Mouse (Mus musculus): ENCODE measurements at regions not wholly inside any gene's neighbourhood (a gene's known extent, or its start where the extent isn't known, plus 50 kb on each side); places are given as distances from the start of the nearest gene placed in this dataset.
"Not testable (repeated sequence)": the region's sequence is repeated elsewhere in the genome, so short reads cannot be mapped to it uniquely, and the experiment has no call there.

DNA sequence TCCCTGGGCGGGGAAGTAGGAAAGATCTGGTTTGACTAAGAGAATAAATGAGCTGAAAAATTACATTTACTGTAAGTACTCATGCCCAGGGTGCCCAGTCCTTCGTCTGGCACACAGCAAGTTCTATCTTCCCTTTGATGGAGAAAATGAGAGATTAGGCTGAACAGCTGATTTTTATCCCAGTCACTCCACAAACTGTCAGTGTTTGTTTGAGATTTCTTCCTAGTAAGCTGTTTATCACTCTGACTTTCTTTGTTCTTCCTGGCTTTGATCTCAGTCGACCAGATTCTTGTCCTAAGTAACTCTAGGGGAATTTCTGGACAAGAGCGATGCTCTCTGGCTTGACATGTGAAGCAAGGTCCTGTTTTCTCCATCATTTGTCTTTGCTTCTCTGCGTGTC is 710.3 kb upstream of the Nr2f1 start:
- no peak for DNase-seq (ENCODE audit: low read depth, low spot score)

DNA sequence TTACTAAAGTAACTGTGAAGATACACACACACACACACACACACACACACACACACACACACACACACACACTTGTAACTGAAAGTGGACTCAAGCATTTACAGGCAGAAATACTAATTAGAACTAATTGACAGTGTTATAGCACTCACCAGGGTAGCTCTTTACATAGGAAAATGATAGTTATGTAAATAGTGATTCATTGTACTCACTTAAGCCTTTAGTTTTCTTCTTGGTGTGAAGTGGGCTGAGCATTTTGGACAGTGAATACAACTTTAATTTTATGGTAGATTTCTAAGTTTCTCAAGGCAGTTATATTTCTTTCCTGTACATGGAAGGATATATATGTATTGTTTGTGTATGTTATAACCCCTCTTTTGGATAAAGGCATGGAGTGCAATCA is 704.5 kb upstream of the Nr2f1 start:
- no peak for DNase-seq (ENCODE audit: low read depth, low spot score)

DNA sequence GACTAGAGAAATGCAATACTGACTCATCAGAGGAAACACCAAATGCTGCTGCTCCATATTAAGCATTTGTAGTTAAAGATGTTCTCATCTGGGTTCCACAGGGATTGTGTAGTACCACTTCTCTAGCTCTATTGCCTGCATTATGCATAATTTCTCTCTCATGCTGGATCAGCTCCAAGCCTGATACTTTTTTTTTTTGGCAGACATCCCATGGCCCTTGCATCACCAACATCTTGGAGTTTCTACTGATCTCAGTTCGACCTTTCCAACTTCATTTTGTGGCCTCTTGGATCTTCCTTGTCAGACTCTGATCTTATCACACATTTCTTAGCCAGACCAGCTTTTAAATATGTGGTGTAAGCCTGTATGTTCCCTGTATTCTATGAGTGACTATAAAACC is 701.1 kb upstream of the Nr2f1 start:
- no peak for DNase-seq (ENCODE audit: low read depth, low spot score)

DNA sequence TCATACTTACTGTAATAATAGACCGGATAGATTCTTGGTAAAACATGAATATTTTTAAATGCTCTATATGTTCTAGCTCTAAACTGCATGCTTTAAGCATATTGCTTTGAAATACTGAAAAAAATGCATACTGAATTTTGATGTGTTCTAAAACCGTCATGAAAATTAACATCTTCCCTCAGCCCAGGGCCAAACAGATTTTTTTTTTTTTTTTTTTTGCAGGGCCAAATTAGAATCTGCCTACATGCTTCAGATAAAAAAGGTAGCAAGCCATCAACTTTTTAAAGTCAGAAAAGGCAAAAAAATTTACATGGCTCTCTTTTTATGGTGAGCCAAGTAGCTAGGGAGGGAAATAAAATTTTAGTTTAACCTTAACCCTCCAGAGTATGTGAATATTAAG is 692.7 kb upstream of the Nr2f1 start:
- DNase-seq (ENCODE audit: low read depth, low spot score), result no peak

DNA sequence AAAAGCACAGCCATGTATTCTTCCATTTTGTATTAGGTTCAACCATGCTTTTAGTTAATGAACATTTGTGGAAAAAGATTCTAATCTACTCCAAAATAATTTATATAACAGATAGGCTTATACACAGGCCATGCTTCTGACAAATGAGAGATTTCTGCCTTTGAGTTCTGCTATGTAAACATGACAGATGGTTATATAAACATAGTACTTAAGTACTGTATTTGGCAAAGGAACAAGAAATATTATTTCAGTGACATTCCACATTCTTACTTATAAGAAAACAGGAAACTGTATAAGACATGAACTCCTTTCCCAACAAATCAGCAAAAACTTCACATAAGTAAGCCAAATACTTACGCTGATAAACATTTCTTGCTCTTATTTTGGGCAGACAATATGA is 683.5 kb upstream of the Nr2f1 start:
- DNase-seq (ENCODE audit: low read depth, low spot score), result no peak

DNA sequence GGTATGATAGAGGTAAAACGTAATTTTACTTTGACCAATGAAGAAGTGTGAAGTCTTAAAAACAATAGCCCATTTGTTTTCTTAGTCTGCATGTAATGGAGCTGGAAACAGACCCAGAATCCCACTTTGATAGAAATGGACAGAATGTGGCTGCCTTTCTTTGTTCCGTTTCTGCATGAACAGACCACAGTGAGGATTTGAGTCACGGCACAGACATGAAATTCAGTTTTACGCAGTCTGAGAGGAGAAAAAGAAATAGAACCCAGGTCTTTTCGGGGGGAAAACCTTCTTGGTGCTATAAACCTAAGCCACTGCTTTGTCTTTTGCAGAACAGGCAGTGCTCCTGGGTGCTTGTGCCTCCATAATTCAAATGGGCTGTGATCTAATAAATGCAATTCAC is 673.0 kb upstream of the Nr2f1 start:
- DNase-seq (ENCODE audit: low read depth, low spot score), result no peak

DNA sequence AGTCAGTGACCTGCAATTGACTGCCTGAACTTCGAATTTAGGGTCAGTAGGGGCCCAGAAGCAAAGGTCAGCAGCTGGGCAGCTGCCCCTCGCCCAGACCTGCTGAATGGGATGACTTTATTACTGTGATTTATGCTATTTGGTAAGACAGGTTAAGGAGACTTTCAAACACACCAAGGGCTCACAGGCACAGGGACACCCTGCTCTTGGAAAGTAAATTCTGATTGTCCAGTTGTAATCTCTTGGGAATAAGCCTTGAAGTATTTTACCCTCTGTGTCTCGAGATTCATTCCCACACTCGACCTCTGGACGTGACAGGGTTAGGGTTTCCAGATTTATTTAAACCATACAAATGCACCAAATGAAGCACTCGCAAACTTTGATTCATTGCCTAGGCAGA is 672.4 kb upstream of the Nr2f1 start:
- DNase-seq (ENCODE audit: low read depth, low spot score), result no peak

DNA sequence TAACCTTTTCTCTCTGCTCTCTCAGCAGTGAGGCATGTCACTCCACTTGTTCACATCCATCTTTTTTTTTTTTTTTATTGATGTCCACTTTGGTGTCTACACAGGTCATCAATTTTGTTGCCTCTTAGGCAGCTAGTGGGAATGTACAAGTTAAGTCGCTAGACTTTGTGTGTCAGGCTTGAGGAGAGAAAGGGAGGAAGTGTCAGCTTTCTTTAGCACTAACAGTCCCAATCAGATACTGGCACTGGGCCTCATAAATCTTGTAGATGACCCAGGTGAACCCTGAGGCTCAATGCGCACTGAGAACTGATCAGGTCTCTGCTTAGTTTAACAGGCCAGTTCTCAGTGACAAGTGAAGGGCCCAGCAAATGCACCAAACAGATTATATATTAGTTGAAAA is 671.7 kb upstream of the Nr2f1 start:
- DNase-seq (ENCODE audit: low read depth, low spot score), result no peak

DNA sequence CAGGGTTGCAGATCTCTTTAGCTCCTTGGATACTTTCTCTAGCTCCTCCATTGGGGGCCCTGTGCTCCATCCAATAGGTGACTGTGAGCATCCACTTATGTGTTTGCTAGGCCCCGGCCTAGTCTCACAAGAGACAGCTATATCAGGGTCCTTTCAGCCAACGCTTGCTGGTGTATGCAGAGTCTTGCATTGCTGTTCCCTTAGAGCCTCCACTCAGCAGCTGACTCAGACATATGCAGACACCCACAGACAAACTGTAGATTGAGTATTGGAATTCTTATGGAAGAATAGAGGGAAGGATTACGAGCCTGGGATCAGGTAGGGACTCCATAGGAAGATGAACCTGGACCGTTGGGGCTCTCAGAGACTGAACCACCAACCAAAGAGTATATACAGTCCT is 624.8 kb upstream of the Nr2f1 start:
- DNase-seq (ENCODE audit: low read depth, low spot score), result not testable (repeated sequence)

DNA sequence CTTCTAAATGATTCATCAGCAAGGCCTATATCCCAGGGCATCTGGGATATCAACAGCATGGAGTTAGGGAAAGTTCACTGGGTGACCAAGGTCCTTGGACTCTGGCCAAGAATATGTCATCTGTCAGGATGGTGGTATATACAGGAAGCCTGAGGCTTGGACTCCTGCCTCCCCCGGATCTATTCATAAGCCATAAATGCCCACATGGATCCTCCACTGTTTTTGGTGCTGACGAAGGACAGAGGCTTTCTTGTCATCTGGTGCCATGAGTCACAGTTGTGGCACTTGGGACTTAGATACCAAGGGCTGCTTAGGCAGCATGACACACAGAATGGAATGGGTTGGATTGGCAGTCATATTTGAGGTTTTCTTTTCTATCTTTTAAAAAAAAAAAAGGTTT is 610.1 kb upstream of the Nr2f1 start:
- DNase-seq (ENCODE audit: low read depth, low spot score), result no peak

DNA sequence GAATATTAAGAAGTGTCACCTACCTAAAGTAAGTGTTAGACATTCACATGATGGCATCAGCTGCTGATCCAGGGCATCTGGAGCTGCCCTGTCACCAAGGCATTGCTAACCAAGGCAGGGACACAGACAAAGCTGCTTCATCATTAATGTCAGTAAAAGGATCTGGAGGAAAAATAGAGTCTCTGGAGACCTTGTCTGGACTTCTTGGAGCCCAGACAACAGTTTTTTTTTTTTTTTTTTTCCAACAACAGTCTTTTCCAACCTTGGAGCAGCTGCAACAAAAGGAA is 603.2 kb upstream of the Nr2f1 start:
- no peak for DNase-seq (ENCODE audit: low read depth, low spot score)

DNA sequence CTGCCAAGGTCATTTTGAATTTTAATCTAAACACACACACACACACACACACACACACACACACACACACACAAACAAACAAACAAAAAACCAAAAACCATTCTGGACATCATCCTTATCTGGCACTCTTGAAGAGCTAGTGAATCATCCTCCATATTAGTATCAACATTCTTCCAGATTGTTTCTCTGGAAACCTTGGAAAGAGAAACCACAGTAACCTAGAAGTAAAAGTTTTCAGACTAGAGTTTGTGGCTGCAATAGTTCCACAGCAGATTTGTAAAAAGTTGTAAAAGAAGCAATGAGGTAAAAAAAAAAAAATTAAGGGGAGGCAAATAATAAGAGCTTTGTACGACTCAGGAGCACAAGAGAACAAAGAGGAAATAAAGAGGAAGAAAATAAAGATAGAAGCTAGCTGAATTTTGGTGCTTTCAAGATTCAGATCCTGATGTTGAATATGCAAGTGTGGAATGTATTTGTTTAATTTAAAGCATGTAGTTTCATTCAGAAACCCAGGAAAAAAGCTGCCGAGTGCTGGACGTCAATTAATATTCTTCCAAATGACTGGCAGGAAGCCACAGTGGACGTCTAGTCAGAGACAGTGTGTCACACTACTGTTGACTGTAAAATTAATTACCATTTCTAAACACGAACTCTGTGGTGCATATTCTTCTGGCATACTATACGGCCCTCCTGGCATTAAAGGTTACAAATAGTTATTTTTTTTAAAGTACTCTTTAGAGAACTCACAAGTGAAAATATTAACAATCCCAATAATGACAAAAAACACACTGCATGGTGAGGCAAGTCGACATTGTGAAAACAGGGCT is 602.7 kb upstream of the Nr2f1 start:
- no peak for DNase-seq (ENCODE audit: low read depth, low spot score)

DNA sequence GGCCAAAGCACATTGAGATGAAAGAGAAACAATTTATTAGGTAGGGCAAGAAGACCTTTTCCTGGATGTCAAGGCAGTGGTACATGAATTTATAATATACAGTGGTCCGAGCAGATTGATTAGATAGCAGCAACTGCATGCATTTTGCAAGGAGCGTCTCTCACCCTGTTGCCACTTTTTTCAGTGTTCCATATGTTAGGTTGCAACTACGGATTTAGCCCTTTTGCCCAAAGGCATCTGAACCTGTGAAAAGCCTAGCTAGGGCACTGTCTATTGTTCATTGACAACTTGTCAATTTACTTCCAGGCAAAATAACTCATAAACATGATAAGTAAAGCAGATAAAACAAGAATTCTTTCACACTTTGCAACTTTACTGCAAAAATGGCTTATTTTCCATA is 600.1 kb upstream of the Nr2f1 start:
- no peak for DNase-seq (ENCODE audit: low read depth, low spot score)

DNA sequence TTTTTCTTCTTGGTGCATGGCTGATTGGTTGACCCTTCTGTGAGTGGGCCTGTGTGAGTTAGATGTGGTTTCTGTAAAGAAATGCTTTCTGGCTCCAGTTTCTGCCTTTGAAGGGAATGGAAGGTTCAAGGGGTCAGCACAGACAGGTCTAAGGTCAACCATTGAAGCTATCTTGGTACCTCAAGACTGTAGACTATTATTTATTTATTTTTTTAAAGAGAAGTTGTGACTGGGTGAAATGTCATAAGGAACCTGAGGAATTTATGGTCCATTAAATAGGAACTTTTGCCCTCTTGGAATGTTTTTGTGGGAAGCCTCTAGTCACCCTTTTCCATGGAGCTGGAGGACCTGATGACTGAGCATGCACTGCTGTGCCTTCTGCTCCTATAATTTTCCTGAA is 595.7 kb upstream of the Nr2f1 start:
- DNase-seq (ENCODE audit: low read depth, low spot score), result no peak

DNA sequence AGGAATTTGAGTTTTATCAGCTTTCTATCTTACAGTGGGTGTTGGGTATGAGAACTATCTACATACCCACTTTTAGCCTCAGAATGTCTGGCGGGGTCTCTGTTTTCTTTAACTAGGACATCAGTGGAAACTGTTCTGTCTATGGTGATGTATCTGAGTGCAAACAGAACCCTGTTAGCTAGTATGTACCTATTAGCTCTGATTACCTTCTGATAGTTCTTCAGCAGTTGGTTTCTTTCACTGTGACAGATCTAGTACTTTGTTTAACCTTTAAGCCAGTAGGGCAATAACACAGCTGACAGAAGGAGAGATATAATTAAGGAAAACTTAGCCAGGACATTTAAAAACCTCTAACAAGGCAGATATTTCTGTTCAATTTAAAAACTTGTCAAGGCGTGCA is 584.7 kb upstream of the Nr2f1 start:
- DNase-seq (ENCODE audit: low read depth, low spot score), result no peak

DNA sequence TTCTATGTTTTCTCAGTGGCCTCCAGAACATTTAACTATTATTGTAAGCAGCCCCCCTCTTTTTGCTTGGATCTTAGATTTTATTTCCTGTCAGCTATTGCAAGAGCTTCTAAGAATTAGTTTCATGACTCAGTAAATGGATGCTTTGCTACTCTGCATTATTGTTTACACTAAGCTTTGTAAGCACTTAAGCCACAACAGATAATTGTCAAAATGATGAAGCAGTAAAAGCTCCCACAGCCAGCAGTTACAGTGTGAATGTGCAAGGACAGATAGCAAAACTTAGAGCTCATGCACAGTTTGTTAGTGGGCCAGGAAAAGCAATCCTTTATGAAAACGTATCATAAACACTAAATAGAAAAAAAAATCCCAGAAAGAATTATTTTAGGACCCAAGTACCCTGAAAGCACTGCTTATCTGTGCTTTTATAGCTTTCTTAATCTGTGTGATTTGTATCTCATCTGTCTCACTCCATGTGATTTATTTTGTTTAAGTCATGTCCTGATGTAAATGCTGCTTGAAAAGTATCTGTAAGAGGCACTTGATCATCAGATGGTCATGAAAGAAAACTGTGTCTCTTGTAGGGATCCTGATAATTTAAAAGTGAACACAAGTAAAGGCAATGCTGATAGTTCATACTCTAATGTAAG is 584.2 kb upstream of the Nr2f1 start:
- no peak for DNase-seq (ENCODE audit: low read depth, low spot score)
